Mouse (Mus musculus) MEL-GATA-1-ER (cell line): ENCODE results near the gene Tspan5.

Experiments
- DNase-seq: peaks from one replicate; pipeline ENCODE4 v3.0.0-alpha.2; 2012; ENCODE audit warnings: low read depth; ENCODE audit errors: extremely low read depth

Gene Tspan5

DNA sequence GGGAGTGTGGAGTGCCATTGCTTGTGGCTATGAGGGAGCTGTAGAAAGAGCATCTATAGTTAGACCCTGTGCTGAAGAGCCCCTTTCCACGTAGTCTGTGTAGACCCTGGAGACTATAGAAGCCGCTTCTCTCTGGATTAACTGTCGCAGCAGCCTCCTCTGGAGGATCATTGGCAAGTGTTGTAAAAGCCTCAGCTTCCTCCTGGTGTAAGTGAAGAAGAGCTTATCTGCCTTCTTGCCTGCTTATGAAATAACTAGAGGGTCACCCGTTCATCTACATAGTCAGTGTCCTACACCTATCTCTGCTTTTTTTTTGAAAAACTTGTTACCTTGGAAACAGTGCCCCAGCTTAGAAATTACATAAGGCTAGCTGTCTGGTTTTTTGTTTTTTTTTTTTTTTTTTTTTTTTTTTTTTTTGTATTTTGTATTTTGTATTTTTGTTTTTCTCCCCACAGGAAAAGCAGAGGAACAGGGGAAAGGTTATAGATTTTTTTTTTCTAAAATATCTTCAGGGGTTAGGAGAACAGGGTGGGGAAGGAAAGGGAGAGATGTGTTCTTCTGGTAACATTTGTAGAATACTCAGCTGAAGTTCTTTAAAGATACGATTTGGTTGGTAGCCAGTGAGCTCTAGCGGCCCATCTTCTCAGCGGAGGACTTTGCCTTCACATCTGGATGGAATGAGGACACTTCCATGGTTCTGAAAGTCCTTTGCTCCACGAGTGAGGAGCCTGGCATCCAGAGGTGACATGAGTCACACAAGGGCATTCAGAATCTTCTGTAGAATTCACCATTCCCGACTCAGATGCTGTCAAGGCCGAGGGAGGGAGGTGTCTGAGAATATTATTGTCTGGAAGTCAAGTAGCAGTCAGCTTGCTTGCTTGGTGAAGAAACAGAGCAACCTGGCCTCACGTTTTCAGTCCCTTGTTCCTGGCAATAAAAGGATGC, 62.4 kb downstream of the Tspan5 start:
- DNase-seq, result no peak

DNA sequence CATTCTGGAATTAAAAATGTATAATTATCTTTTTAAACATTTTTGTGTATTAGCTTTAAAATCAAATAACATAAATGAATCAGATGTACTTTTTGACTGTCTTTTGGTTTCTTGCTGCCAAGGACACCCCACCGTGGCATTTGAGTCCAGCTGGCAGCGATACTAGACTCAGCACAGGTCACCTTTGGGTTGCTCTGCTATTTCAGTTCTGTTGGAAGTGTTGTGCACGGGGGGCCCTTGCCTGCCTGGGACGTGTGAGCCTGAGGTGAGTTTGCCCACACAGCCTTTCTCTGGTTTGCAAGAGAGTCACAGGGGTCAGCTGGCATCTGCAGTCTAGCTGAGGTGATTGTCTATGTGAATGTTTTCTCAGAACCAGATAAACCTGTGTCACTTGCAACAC, 65.8 kb downstream of the Tspan5 start:
- DNase-seq, result no peak

- DNase-seq, result no peak
Measured at GRCm38 (mm10) chr3:138809509-138809908, 67.5 kb downstream of the Tspan5 start.

- DNase-seq, result no peak
Measured at GRCm38 (mm10) chr3:138812565-138812964, 70.6 kb downstream of the Tspan5 start.

DNA sequence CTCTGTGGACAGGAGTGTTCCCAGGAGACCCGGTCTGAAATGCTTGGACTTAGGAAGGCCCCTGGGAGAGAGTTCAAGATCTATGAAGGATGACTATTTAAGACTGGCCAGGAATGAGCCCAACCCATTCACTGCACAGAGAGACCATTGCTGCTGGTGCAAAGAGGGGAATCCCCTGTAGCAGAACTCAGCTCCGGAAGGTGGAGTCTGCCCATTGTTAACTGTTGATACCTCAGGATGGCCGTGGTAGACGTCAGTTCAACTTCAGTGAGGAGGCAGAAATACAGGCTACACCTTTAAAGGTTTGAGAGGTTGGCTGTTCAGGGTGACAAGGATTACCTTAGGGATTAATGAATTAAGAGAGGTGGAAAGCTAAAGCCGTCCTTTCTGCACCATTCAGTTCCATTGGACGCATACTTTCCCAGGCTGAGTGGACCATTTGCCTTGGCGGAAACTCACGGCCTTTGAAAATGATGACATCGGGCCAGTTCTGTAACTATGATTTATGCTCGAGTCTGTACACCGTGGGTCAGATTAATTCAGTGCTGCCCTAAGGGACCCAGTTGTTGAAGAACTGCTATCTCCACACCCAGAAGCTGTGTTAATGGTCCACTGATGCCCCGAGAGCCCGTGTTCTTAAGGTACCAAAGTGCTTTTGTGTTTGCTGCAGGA, 71.3 kb downstream of the Tspan5 start:
- no peak for DNase-seq

- DNase-seq, result no peak
Measured at GRCm38 (mm10) chr3:138814457-138814856, 72.5 kb downstream of the Tspan5 start.

- DNase-seq, result no peak
Measured at GRCm38 (mm10) chr3:138815127-138815837, 73.3 kb downstream of the Tspan5 start.

GRCm38 (mm10) chr3:138816888-138817656, 75.1 kb downstream of the Tspan5 start:
- no peak for DNase-seq

- no peak for DNase-seq
Measured at GRCm38 (mm10) chr3:138819862-138820261, 77.9 kb downstream of the Tspan5 start.

GRCm38 (mm10) chr3:138820296-138820695, 78.3 kb downstream of the Tspan5 start:
- DNase-seq, result no peak

DNA sequence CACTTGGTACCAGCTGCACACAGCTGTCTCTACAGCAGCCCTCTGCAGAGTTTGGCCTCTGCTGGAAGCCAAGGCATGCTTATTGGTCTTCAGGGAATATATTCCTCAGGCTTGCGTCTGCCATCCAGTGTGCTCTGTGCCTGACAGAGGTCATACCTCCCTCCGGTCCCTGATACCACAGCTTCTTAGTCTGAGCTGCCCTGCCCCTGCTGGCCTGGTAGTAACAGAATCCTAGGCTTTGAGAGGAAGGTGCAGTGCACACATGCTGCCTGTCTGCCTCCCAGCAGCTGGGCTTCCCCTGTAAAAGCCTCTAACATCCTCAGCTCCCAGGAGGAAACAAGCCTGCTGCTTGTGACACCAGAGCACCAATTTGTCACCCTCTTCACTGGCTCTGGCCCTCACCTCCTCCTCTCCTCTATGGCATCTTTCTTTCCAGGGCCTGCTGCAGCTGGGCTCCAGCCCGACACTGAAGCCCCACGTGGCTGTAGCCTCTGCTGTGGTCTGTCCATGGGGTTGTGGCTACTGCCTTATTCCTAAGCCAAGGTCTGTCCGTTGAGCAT, 80.0 kb downstream of the Tspan5 start:
- no peak for DNase-seq

DNA sequence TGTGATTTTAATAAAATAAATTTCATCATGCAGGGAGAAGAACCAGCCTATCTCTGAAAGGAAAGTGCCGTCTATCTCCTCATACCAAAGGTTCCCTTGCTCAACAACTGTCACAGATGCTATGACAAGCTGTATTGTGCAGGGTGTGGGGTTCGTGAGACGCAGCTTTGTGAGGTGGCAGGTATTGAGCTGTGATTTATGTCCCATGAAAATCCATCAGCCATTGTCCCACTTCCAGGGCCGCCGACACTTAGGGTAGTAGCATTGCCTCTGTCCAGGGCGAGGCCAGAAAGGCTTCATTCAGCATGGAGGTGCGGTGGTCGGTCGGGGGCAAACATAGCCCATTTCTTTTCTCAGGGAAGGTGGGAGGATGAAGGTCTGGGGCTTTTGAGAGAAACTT, 81.9 kb downstream of the Tspan5 start:
- DNase-seq, result no peak

DNA sequence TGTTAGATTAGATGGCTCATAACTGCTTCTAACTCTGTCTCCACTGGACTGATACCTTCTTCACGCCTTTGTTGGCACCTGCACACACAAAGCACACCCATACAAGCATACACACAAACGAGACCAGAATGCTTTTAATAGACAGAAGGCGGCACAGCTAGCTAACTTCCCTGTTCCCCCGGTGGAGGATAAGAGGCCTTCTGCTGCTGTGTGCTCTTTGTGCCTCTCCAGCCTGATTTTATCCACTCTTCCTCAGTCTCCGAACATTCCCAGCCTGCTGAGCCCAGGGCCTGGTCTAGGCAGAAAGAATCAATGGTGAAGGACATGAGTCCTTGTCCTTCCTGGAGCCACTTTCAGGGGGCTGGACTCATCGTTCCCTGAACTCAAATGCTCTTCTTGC, 83.3 kb downstream of the Tspan5 start:
- no peak for DNase-seq

GRCm38 (mm10) chr3:138826243-138826800, 84.3 kb downstream of the Tspan5 start:
- DNase-seq, result no peak

DNA sequence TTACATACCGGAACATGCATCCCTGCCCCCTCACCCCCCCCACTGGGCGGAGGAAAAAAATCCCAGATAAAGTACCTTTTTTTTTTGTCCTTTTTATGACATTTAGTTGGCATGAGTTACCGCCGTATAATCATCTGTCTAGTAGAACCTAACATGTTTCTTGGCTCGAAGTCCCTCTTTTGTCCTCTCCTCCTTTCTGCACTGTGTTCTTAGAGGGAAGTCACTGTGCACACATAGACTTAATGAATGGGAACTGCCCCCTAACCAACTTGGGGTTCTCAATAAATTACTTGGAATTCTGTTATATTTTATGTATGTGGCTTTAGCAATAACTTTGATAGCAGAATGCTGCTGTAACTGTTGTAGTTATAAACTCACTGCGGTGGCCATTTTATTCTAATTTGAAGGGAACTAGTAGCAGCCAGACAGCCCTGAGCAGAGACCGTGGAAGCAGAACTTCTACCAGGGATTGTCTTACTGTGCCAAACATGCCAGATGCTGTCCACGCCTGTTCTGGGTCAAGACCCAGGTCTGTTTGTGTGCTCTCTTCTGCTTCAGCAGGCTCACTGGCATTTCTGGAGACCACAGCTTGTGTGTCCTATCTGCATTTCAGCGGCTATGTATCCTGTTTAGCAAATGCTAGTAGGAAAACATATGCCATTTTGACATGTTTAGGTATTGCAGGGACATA, 91.0 kb downstream of the Tspan5 start:
- DNase-seq, result no peak

- DNase-seq, result no peak
Measured at GRCm38 (mm10) chr3:138834174-138834573, 92.2 kb downstream of the Tspan5 start.

- no peak for DNase-seq
Measured at GRCm38 (mm10) chr3:138836937-138837336, 94.9 kb downstream of the Tspan5 start.

GRCm38 (mm10) chr3:138837651-138838050, 95.7 kb downstream of the Tspan5 start:
- no peak for DNase-seq

- no peak for DNase-seq
Measured at GRCm38 (mm10) chr3:138839656-138840055, 97.7 kb downstream of the Tspan5 start.

- DNase-seq, result no peak
Measured at GRCm38 (mm10) chr3:138841288-138841687, 99.3 kb downstream of the Tspan5 start.
